Mouse (Mus musculus): ENCODE measurements at regions not wholly inside any gene's neighbourhood (a gene's known extent, or its start where the extent isn't known, plus 50 kb on each side); places are given as distances from the start of the nearest gene placed in this dataset.

DNA sequence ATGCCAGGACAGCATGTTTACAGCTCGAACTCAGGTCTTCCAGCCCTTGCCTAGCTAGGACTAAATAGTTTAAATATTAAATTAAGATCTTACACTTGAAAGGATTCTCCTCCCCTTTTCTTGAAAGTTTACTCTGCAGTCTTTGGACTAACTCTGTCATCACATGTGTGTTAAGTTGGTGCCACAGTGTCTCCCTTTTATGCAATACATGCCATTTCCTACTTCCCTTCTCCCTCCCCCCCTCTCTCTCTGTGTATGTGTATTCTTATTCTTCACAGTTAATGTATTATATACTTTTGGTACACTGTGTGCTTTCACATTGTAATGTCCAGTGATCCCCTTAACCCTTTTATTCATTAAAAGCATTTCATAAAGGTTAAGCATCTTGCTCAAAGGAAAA lies 63.9 kb upstream of the Dock10 start:
- H3K9ac ChIP-seq (ENCODE audit: low read length), result no peak overlapping the region
- no peak for DNase-seq (ENCODE audit: low spot score, missing footprints)
- H3K4me3 ChIP-seq (ENCODE audit: low read depth, low read length), result no peak overlapping the region
- H3K36me3 ChIP-seq (ENCODE audit: control insufficient read depth, insufficient read depth, low read length), result no peaks in the 10 kb centered on the region
- no peaks in the 10 kb centered on the region for H3K9me3 ChIP-seq (ENCODE audit: control insufficient read depth, low read length)
- no peaks in the 10 kb centered on the region for H3K27me3 ChIP-seq (ENCODE audit: control insufficient read depth, insufficient read depth, low read length)
- H3K27ac ChIP-seq (ENCODE audit: low read depth, low read length), result no peak overlapping the region
- H3K4me1 ChIP-seq (ENCODE audit: control insufficient read depth, insufficient read depth, low read length), result no peaks in the 10 kb centered on the region
- H3K4me2 ChIP-seq, result no peak overlapping the region
- 67% methylated on average over 1 of the region's 1 CpGs for WGBS
- ATAC-seq (ENCODE audit: low FRiP score), result no peak

GRCm38 (mm10) chr1:80812906-80813305 lies 54.6 kb upstream of the Dock10 start:
- Histone ChIP-seq H3K9me3 (ENCODE audit: control insufficient read depth, low read length) (no peaks in the 10 kb centered on the region), H3K36me3 (ENCODE audit: control insufficient read depth, insufficient read depth, low read length) (no peaks in the 10 kb centered on the region), H3K27ac (ENCODE audit: low read depth, low read length) (no peak overlapping the region), H3K4me3 (ENCODE audit: low read depth, low read length) (no peak overlapping the region), H3K9ac (ENCODE audit: low read length) (no peak overlapping the region), H3K4me2 (no peak overlapping the region), H3K27me3 (ENCODE audit: control insufficient read depth, insufficient read depth, low read length) (no peaks in the 10 kb centered on the region), H3K4me1 (ENCODE audit: control insufficient read depth, insufficient read depth, low read length) (no peaks in the 10 kb centered on the region)
- no peak for ATAC-seq (ENCODE audit: low FRiP score)
- no peak for DNase-seq (ENCODE audit: low spot score, missing footprints)
- 75% methylated on average over 3 of the region's 3 CpGs for WGBS

Data from midbrain, embryonic 11.5 days (tissue).